Mouse (Mus musculus) heart, embryonic 14.5 days (tissue): ENCODE measurements around the gene Lmbr1l. TPM values are rescaled to one million over a fixed set of nuclear protein-coding genes. Genes with fewer than 3 reads are reported as not detected.
A peak's percentile ranks its signal among the peaks of the same experiment; 100 is the strongest.
"Not testable (repeated sequence)": the region's sequence is repeated elsewhere in the genome, so short reads cannot be mapped to it uniquely, and the experiment has no call there.

Experiments used
- ATAC-seq: fragments of 200-750 bp; cut with Nextera tagmentation; 2 replicates; pipeline ENCODE4 v1.8.0; 2017; ENCODE audit warnings: low read depth, moderate TSS enrichment; ENCODE audit not compliant: insufficient number of reproducible peaks, insufficient read depth, low FRiP score
- H3K27ac ChIP-seq, 2 experiments: fragments of 200-500 bp in 1 of 2; fragments of 300-500 bp in 1 of 2; sonication (generic) in 1 of 2; replicated peaks in 1 of 2; 2 replicates each; pipeline ENCODE4 v1.5.1; 2012 to 2014; ENCODE audit warnings: low read depth in 2 of 2, low read length in 2 of 2, control low read depth in 1 of 2, mild to moderate bottlenecking in 1 of 2, mixed read lengths in 1 of 2; ENCODE audit not compliant: control insufficient read depth in 1 of 2, insufficient read depth in 1 of 2
- H3K27me3 ChIP-seq: fragments of 300-500 bp; sonication (generic); 2 replicates; pipeline ENCODE4 v1.6.1; 2014; ENCODE audit warnings: mild to moderate bottlenecking, low read length, control low read depth; ENCODE audit not compliant: control insufficient read depth, insufficient read depth
- H3K36me3 ChIP-seq: fragments of 300-500 bp; sonication (generic); 2 replicates; pipeline ENCODE4 v1.6.1; 2014; ENCODE audit warnings: mild to moderate bottlenecking, control low read depth, low read length, mixed read lengths; ENCODE audit not compliant: control insufficient read depth, insufficient read depth
- H3K4me1 ChIP-seq, 2 experiments: fragments of 200-500 bp in 1 of 2; fragments of 300-500 bp in 1 of 2; sonication (generic) in 1 of 2; 2 replicates each; pipeline ENCODE4 v1.6.1; 2012 to 2014; ENCODE audit warnings: low read length in 2 of 2, control low read depth in 1 of 2, mixed read lengths in 1 of 2; ENCODE audit not compliant: control insufficient read depth in 2 of 2, insufficient read depth in 2 of 2
- H3K4me2 ChIP-seq: fragments of 300-500 bp; sonication (generic); 2 replicates; pipeline ENCODE4 v1.6.1; 2014; ENCODE audit warnings: mild to moderate bottlenecking, low read length
- H3K4me3 ChIP-seq, 2 experiments: fragments of 200-500 bp in 1 of 2; fragments of 300-500 bp in 1 of 2; sonication (generic) in 1 of 2; 2 replicates each; pipeline ENCODE4 v1.5.1; 2012 to 2014; ENCODE audit warnings: low read length in 2 of 2, mild to moderate bottlenecking in 2 of 2, control low read depth in 1 of 2, low read depth in 1 of 2, moderate library complexity in 1 of 2; ENCODE audit not compliant: control insufficient read depth in 1 of 2, insufficient read depth in 1 of 2
- H3K9ac ChIP-seq: fragments of 300-500 bp; sonication (generic); 2 replicates; pipeline ENCODE4 v1.6.1; 2014; ENCODE audit warnings: mild to moderate bottlenecking, low read length
- H3K9me3 ChIP-seq: fragments of 300-500 bp; sonication (generic); 2 replicates; pipeline ENCODE4 v1.6.1; 2016; ENCODE audit warnings: low read length, control low read depth; ENCODE audit not compliant: control insufficient read depth
- WGBS: fragments of 180-500 bp; shearing (Covaris S2); extraction: QIAGEN DNeasy Blood & Tissue Kit; methylation state at CpG from one replicate; pipeline ENCODE4 v1.1.7; 2014; 5-methylcytosine and 5-hydroxymethylcytosine counted together
- polyA plus RNA-seq: library from polyadenylated mRNA; unstranded; fragments of >200 nt; fragmentation: Nextera tagmentation; extraction: Ambion mirVana; gene quantifications from 2 replicates; pipeline ENCODE4 v1.2.1, GENCODE M21; 2014

Lmbr1l gene
- polyA plus RNA-seq, 1 experiment from 2014 or later, result 5.7 TPM

DNA sequence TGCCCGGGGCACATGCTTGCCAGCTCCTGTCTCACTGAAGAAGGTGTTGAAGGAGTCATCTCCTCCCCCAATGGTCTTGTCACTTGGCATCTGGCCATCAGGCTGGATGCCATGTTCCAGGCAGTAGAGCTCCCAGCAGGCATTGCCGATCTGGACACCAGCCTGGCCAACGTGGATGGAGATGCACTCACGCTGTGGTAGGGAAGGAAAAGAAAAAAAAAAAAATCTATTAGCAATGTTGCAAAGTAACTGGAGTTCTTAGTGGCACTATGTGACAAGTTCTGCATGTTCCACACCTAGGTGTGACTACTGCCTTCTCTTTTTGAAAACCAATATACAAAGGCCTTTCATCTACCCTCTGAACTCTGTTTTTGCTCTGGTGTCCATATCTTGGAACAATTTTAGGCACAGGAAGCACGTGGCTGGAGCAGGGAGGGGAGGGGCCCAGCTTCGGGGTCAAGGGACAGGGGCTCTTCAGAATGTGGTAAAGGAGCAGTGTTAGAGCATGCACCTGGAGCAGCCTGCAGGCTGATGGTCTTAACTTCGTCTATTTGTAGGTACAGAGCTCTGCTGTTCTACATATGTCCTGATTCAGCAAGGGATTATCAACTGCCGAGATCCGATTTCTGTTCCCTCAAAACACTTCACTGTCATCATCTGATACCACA lies 15.1 kb upstream of the Lmbr1l start:
- Histone ChIP-seq H3K4me2 (peak overlapping the region; percentile 89), H3K4me3 (peak overlapping the region; percentile 80 to 96), H3K36me3 (peaks cover 17% of the 10 kb centered on the region), H3K9ac (peak overlapping the region; percentile 97), H3K4me1 (peaks cover 3 to 11% of the 10 kb centered on the region in 2 experiments), H3K27ac (peak overlapping the region; percentile 73 to 99)
- WGBS, result under 1% methylated on average over 8 of the region's 9 CpGs
- H3K27me3 ChIP-seq, ATAC-seq, H3K9me3 ChIP-seq: not testable (repeated sequence)

DNA sequence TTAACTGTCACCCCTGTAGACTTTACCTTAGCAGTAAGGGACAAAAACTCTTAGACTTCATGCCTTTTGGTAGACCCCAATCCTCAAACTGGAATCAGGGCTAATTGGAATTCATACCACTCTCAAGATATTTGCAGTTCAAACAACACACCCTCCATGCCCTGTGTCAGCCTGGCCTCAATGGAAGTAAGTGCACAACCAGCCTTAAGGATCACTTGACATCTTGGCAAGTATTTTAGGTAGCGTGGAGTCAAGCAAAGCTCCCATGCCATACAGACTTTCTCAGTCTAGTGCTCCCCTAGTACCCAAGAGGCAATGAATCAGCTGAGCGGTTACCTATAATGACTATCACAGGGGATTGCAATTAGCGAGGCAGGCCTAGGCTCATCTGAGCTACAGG lies 13.0 kb upstream of the Lmbr1l start:
- 76% methylated on average over 3 of the region's 3 CpGs for WGBS

DNA sequence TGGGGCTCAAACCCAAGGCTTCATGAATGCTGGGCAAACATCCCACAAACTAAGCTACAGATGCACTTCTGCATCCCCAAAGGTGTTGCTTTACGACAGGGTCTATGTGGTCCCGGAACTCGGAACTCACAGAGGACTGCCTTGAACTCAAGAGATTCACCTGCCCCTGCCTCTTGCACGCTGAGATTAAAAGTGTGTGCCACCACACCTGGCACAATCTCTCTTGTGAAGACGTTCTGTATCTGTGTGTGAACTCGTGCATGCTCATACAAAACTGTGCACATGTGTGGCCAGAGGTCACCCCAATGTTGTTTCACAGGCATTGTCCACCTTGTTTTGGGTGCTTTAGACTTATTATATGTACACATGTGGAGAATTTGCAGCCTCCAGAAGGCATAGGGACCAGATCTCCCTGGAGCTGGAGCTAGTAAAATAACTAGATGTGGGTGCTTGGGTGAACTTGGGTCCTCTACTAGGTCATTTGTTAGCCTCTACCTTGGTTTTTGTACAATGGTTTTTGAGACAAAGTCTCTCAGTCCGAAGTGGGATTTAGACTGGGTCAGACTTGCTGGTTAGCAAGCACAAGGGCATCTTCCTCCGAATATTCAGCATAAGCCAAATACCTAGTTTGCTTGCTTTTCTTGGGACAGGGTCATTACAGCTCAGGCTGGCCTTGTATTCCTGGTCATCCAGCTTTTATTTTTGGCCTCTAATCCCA lies 12.1 kb upstream of the Lmbr1l start:
- Histone ChIP-seq H3K9me3 (no peaks in the 10 kb centered on the region), H3K36me3 (peaks cover 17% of the 10 kb centered on the region), H3K27me3 (no peaks in the 10 kb centered on the region), H3K9ac (no peak overlapping the region), H3K4me2 (no peak overlapping the region), H3K27ac (peak overlapping the region in 1 of 2 experiments; percentile 37; a peak in 1 of 4 replicates), H3K4me3 (no peak overlapping the region), H3K4me1 (peaks cover 0 to 4% of the 10 kb centered on the region in 2 experiments; a peak in 2 of 4 replicates)
- no peak for ATAC-seq
- 51% methylated on average over 8 of the region's 8 CpGs for WGBS

More for the DNA sequence above, 13.0 kb upstream of the Lmbr1l start:
- H3K9me3 ChIP-seq, result no peaks in the 10 kb centered on the region
- peak overlapping the region; percentile 13; the same call in 1 of the 2 replicates for H3K4me2 ChIP-seq
- H3K9ac ChIP-seq, result no peak overlapping the region; the same call in 1 of the 2 replicates
- peaks cover 17% of the 10 kb centered on the region for H3K36me3 ChIP-seq
- no peak overlapping the region for H3K4me3 ChIP-seq
- H3K27me3 ChIP-seq, result no peaks in the 10 kb centered on the region
- 0 out of 4 replicates have a peak overlapping the region, but pooled peaks of 1 of the 2 experiments have one; percentile 24 for H3K27ac ChIP-seq
- ATAC-seq, result no peak
- peaks cover 3 to 11% of the 10 kb centered on the region in 2 experiments for H3K4me1 ChIP-seq

DNA sequence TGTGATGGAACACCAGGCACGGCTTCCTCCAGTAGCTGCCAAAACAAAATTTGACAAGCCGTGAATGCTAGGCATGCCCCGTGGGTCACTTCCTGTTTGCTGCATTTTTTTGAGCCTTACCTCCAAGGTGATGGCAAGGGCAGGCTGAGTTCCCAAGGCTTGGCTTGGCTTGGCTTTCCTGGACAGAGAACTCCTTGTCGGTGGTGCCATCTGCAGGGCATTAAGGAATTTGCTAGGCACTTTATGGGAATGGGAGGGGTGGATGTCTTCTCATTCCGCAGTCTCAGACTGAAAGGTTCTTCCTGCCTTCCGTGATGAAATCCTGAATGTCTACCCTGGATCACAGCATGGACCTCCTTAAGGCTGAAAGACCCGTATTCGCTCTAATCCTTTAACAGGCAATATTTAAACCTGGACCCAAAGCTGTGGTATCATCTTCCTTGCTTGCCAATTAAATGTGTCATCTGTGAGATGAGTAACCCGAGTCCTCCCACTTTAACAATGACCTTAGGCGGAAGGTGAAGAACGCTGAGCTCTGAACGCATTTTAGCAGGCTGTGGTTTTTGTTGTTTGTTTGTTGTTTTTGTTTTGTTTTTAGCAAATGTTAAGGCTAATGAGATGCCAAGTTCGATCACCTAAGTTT lies 10.7 kb upstream of the Lmbr1l start:
- peak; percentile 61 for ATAC-seq
- 12% methylated on average over 13 of the region's 13 CpGs for whole genome bisulfite sequencing
- no peaks in the 10 kb centered on the region for H3K9me3 ChIP-seq
- peak overlapping the region; percentile 46 for H3K4me2 ChIP-seq
- no peaks in the 10 kb centered on the region for H3K27me3 ChIP-seq
- H3K36me3 ChIP-seq, result peaks cover 17% of the 10 kb centered on the region
- H3K27ac ChIP-seq, result peak overlapping the region; percentile 21 to 29; a peak in 3 of 4 replicates
- H3K4me3 ChIP-seq, result no peak overlapping the region
- peaks cover 0 to 4% of the 10 kb centered on the region in 2 experiments; a peak in 2 of 4 replicates for H3K4me1 ChIP-seq
- H3K9ac ChIP-seq, result peak overlapping the region; percentile 26; the same call in 1 of the 2 replicates

DNA sequence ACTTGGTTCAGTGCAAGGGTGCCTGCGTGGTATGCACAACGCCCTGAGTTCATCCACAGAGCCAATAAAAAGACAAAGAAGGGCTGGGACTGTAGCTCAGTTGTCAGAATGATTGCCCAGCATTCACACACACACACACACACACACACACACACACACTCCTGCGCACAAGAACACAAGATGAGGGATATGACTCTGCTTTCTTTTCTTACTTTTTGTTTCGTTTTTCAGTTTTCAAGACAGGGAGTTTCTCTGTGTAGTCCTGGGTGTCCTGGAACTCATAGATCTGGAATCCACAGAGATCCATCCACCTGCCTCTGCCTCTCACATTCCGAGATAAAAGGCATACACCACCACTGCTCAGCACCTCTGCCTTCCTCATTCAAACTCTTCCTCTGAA lies 9.5 kb upstream of the Lmbr1l start:
- H3K4me1 ChIP-seq, result peaks cover 0 to 4% of the 10 kb centered on the region in 2 experiments; a peak in 2 of 4 replicates
- H3K4me2 ChIP-seq, result no peak overlapping the region
- H3K27me3 ChIP-seq, result no peaks in the 10 kb centered on the region
- peaks cover 17% of the 10 kb centered on the region for H3K36me3 ChIP-seq
- no peak for ATAC-seq
- no peak overlapping the region for H3K9ac ChIP-seq
- 83% methylated on average over 5 of the region's 5 CpGs for WGBS
- no peak overlapping the region for H3K4me3 ChIP-seq
- H3K27ac ChIP-seq, result no peak overlapping the region
- H3K9me3 ChIP-seq, result no peaks in the 10 kb centered on the region

DNA sequence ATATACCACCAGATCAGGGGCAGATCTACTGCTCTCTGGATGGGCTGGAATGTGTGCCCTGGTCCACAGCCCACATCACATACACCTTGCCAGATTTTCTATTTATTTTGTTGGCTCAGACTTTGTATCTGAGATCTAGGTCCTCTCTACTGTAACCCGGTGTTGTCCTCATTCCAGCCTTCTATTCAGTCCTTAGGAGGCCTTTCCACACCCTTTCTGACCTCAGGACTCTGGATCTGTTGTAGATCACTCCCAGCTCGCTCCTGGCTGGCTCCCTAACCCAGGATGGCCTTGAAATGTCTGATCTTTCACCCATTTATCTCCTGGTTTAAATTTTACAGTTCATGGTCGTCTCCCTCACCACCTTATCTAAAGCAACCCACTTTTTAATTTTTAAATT lies 6.7 kb upstream of the Lmbr1l start:
- no peaks in the 10 kb centered on the region for H3K9me3 ChIP-seq
- no peak overlapping the region for H3K4me2 ChIP-seq
- no peak overlapping the region for H3K4me3 ChIP-seq
- H3K9ac ChIP-seq, result no peak overlapping the region
- H3K27ac ChIP-seq, result no peak overlapping the region
- ATAC-seq, result no peak
- H3K36me3 ChIP-seq, result no peaks in the 10 kb centered on the region
- no peaks in the 10 kb centered on the region for H3K27me3 ChIP-seq
- WGBS, result 60% methylated on average over 3 of the region's 3 CpGs
- H3K4me1 ChIP-seq, result no peaks in the 10 kb centered on the region; a peak in 1 of 4 replicates

DNA sequence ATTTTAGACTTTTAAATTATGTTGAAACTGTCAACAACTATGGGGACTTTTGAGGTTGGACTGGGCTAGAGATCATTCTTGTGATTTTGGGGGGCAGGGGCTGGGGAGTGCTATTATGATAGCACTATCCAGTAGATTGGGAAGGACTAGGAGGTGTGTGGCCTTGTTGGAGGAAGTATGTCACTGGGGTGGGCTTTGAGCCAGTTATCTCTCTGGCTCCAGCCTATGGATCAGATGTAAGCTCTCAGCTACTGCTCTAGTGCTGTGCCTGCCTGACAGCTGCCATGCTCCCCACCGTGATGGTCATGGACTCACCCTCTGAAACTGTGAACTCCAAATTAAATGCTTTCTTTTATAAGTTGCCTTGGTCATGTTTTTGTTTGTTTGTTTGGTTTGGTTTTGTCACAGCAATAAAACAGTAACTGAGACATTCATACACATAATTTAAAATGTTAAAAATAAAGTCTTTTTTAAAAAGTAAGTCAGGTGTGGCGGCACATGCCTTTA lies 5.1 kb upstream of the Lmbr1l start:
- H3K27me3 ChIP-seq, result no peaks in the 10 kb centered on the region
- WGBS, result 74% methylated on average over 2 of the region's 2 CpGs
- no peaks in the 10 kb centered on the region for H3K9me3 ChIP-seq

More for the DNA sequence above, 5.1 kb upstream of the Lmbr1l start:
- Histone ChIP-seq H3K27ac (no peak overlapping the region), H3K4me1 (no peaks in the 10 kb centered on the region), H3K36me3 (no peaks in the 10 kb centered on the region), H3K4me2 (no peak overlapping the region), H3K9ac (no peak overlapping the region), H3K4me3 (no peak overlapping the region)
- no peak for ATAC-seq
